Mouse (Mus musculus): Measurements from ENCODE around the gene Lsm11.
A peak's percentile ranks its signal among the peaks of the same experiment; 100 is the strongest.
"Not testable (repeated sequence)": the region's sequence is repeated elsewhere in the genome, so short reads cannot be mapped to it uniquely, and the experiment has no call there.

Gene Lsm11

DNA sequence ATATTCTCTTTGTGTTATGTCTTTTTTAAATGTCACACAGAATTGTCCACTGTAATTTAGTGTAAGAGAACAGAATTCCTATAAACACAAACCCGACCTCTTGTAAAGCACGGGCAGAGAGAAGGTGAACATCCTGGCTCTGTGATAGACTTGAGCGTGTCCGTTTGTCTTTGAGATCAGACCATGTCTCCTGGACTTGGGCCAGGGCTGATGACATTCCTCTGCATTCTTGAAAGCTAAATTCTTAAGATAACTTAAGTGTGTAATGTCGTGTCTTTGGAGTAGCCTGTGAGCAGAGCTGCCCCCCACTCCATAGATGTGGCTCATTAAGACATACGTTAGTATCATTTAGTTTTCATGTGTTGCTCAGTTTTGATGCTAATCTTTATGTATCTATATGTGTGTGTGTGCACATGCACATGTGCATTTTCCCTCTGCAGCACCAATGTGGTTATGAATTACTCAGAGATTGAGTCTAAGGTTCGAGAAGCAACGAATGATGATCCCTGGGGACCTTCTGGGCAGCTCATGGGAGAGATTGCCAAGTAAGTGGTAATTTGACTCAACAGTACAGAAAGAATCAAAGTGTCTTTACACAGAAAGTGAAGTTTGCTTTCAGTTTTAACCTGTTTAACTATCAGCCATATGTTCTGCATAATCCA, 61.3 kb downstream of the Lsm11 start:
- DNase-seq (ENCODE audit: low spot score), result no peak

DNA sequence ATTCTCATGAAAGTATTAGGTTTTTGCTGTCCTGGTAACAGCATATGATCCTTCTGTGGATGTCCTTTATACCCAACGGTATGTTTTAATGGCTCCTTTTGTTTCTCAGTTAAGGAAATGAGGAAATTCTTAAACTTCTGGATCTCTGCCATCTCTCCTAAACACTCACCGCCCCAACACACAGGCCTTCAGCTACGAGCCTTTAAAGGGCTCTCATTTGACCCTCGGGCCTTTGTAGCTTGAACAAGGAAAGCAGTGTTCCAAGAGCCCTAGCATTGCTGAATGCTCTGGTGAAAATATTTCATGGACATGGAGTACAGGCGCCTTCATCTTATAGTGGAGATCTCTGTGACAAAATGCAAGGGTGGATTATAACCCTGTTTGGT, 63.1 kb downstream of the Lsm11 start:
- DNase-seq (ENCODE audit: low spot score), result no peak

DNA sequence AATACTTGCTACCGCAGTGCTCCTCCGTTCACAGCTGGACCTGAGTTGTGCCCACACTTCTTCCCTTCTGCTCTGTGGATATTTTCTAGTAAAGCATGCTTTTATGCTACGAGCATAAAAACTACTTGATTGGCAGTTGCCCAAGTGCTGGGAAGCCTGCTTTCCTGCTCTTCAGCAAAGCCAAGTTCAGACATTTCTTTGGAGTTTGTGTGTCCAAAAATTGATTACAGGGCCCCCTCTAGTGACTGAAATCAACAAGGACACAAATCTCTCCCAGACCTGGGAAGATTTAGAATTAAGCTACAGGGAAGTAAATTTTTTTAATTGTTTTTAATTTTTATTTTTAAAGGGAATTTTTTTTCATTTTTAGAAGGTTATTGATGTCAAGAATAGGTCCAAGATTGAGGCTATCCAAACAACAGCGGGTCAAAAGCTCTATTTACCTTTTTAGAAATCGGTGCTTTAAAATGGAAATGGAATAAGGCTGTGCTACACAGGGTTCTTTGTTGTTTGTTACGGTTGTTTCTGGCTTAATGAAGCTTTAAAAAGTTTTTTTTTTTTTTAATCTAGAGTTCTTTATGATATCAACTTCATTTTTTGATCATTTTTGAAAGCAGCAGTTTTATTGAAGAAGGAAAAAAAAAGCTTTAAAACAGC, 63.6 kb downstream of the Lsm11 start:
- peak; percentile 21 for DNase-seq (ENCODE audit: low spot score)

- DNase-seq (ENCODE audit: low spot score), result not testable (repeated sequence)
Measured at GRCm38 (mm10) chr11:45879366-45879765, 65.4 kb downstream of the Lsm11 start.

Measured in embryo, embryonic 10 days (tissue).